Mouse (Mus musculus): ENCODE results near the gene Slc13a2. TPM values are rescaled to one million over a fixed set of nuclear protein-coding genes. Genes with fewer than 3 reads are reported as not detected.

Gene Slc13a2
- polyA plus RNA-seq (2012; rRNA removed) = 0.04 TPM in 1 of 2 replicates, not detected in the other

DNA sequence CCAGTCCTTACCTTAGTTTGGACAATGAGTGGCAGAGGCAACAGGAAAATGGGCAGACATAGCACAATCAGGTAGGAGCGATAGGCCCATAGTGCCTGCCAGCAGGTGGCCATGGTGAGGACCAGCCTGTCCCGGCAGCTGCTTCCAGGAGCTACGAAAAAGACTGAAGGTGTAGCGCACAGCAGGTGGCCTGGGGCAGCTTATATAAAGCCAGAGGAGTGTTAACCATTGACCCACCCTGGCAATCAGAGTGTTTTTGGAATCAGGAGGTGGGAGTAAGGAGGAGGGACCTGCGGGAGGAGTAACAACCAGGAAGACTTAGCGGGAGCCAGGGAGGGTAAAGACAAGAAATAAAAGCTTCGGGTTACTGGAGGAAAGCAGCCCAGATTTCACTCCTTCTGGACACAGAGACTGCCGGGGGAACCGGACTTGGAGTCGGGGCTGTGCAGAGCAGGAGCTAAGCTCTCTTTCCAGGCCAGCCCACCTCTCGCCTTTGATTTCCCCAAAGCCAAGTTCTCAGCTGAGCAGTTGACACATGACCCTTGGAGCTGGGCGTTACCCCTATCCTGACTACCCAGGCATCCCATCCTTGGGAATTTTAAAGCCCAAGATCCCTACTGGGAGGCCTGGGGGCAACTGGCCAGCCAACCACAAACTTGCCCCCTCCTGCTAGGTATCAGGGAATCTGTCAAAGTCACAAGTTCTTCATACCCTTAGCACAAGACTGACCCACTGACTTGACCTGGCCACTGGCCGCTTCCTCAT lies at the start of gene Slc13a2:
Slc13a2 (minus strand) TSS at position 163 of the 765 bp plus-strand sequence.

DNA sequence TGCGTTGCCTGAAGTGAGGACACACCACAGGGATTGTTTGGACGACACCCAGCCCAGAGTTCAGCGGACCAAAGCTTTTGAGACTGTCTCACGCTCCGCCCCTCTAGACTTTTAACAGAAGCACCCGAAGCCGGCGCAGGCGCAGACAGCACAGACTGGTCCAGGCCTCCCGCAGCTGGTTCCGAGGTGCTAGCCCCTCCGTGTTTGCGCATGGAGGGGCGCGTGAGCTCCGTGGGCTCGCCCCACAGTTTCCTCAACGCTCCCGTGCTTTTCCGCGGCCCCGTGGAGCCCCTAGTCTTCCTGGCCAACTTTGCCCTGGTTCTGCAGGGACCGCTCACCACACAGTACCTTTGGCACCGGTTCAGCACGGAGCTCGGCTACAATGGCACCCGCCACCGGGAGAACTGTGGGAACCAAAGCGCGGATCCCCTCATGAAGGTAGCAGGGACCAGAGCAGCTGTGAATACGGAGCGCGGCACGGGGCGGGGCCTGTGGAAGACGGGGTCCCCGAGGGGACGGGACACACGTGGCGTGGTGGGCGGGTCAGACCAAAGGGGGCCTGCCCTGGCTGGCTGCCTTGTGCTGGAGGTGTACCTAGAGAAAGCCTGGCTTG lies 43.7 kb upstream of the Slc13a2 start, which contains the start of gene Slc46a1:
Slc46a1 (plus strand) TSS at position 130 of the 613 bp plus-strand sequence.

DNA sequence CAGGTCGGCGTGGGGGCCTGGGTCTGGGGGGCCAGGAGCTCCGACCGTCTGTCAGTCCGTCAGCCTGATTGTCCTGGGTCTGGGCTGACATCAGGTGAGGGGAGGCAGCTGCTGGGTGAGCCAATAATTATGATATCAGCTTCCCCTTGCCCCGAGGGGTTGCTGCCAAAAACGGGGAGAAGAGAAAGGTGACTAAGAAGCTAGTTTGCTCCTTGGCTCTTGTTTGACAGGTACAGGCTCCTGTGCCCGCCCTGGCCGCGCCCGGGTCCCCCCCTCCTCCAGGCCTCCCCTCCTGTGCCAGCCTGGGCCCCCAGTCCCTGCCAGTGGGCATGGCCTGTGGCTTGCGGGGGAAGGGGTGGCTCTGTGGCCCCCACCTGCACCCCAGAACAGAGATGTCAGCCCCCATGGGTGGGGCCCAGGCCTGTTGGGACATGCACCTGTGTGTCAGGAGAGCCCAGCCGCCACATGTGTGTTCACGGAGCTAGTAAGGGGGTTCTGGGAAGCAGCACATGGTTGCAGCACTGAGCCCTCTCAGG lies 35.4 kb downstream of the Slc13a2 start, which contains the start of gene Foxn1:
Foxn1 (minus strand) TSS at position 51 of the 536 bp plus-strand sequence.

Other genes starting within 250 kb of the Slc13a2 start
- gene Nek8, start 245.5 kb downstream of the Slc13a2 start, polyA plus RNA-seq (2012; rRNA removed) = 14.6 and 20.9 TPM in 2 replicates
- 21.7 and 22.8 TPM in 2 replicates for gene Tlcd1, start 245.5 kb downstream of the Slc13a2 start, polyA plus RNA-seq (2012; rRNA removed)
- gene Rpl23a, start 238.6 kb downstream of the Slc13a2 start, polyA plus RNA-seq (2012; rRNA removed) = 3,764 and 3,899 TPM in 2 replicates
- gene Rab34, start 233.8 kb downstream of the Slc13a2 start, polyA plus RNA-seq (2012; rRNA removed) = 59.8 and 90.6 TPM in 2 replicates
- 1.7 and 3.0 TPM in 2 replicates for gene Proca1, start 228.8 kb downstream of the Slc13a2 start, polyA plus RNA-seq (2012; rRNA removed)
- 76.8 and 95.7 TPM in 2 replicates for gene Sdf2, start 176.5 kb downstream of the Slc13a2 start, polyA plus RNA-seq (2012; rRNA removed)
- 29.4 and 30.4 TPM in 2 replicates for gene Supt6, start 176.2 kb downstream of the Slc13a2 start, polyA plus RNA-seq (2012; rRNA removed)
- 60.1 and 65.0 TPM in 2 replicates for gene 2610507B11Rik, start 160.5 kb downstream of the Slc13a2 start, polyA plus RNA-seq (2012; rRNA removed)
- 0.68 and 0.82 TPM in 2 replicates for gene BC030499, start 131.4 kb downstream of the Slc13a2 start, polyA plus RNA-seq (2012; rRNA removed)
- 91.4 and 95.4 TPM in 2 replicates for gene Spag5, start 120.7 kb downstream of the Slc13a2 start, polyA plus RNA-seq (2012; rRNA removed)
- 3.7 and 5.3 TPM in 2 replicates for gene Aldoc, start 99.2 kb downstream of the Slc13a2 start, polyA plus RNA-seq (2012; rRNA removed)
- 37.7 and 53.2 TPM in 2 replicates for gene Pigs, start 93.8 kb downstream of the Slc13a2 start, polyA plus RNA-seq (2012; rRNA removed)
- gene Unc119, start 78.7 kb downstream of the Slc13a2 start, polyA plus RNA-seq (2012; rRNA removed) = 91.0 and 110 TPM in 2 replicates
- 0.07 TPM in 1 of 2 replicates, not detected in the other for gene Foxn1, start 35.7 kb downstream of the Slc13a2 start, polyA plus RNA-seq (2012; rRNA removed)
- gene Slc46a1, start 43.5 kb upstream of the Slc13a2 start, polyA plus RNA-seq (2012; rRNA removed) = 7.5 and 11.2 TPM in 2 replicates
- gene Sarm1, start 75.5 kb upstream of the Slc13a2 start, polyA plus RNA-seq (2012; rRNA removed) = 10.7 and 11.2 TPM in 2 replicates
- 49.4 and 66.4 TPM in 2 replicates for gene Vtn, start 76.9 kb upstream of the Slc13a2 start, polyA plus RNA-seq (2012; rRNA removed)
- 0.10 and 0.11 TPM in 2 replicates for gene Sebox, start 81.2 kb upstream of the Slc13a2 start, polyA plus RNA-seq (2012; rRNA removed)
- 54.8 and 64.1 TPM in 2 replicates for gene Tmem199, start 90.0 kb upstream of the Slc13a2 start, polyA plus RNA-seq (2012; rRNA removed)
- gene Poldip2, start 90.0 kb upstream of the Slc13a2 start, polyA plus RNA-seq (2012; rRNA removed) = 82.8 and 83.1 TPM in 2 replicates
- 39.3 and 54.4 TPM in 2 replicates for gene Tnfaip1, start 114.1 kb upstream of the Slc13a2 start, polyA plus RNA-seq (2012; rRNA removed)
- 69.3 and 94.2 TPM in 2 replicates for gene Ift20, start 114.1 kb upstream of the Slc13a2 start, polyA plus RNA-seq (2012; rRNA removed)
- 21.7 and 31.9 TPM in 2 replicates for gene Tmem97, start 128.6 kb upstream of the Slc13a2 start, polyA plus RNA-seq (2012; rRNA removed)

Data from central nervous system, embryonic 11.5 days (tissue).